Mouse (Mus musculus) E14TG2a.4 (cell line): ENCODE data around the gene Pvr.

Source experiments
- H3K27me3 ChIP-seq: 2 replicates; pipeline ENCODE4 v1.6.1; 2014; ENCODE audit warnings: low read length, control low read depth; ENCODE audit not compliant: insufficient read depth
- H3K36me3 ChIP-seq: 2 replicates; pipeline ENCODE4 v1.6.1; 2014; ENCODE audit warnings: low read length, control low read depth; ENCODE audit not compliant: insufficient read depth
- H3K4me1 ChIP-seq: replicated peaks from 2 replicates; pipeline ENCODE4 v1.6.1; 2014; ENCODE audit warnings: low read depth, low read length, control low read depth
- H3K4me3 ChIP-seq: replicated peaks from 2 replicates; pipeline ENCODE4 v1.5.1; 2014; ENCODE audit warnings: mild to moderate bottlenecking, low read length
- H3K9me3 ChIP-seq: 2 replicates; pipeline ENCODE4 v1.6.1; 2014; ENCODE audit warnings: low read length, control low read depth
- CTCF ChIP-seq: conservative IDR thresholded peaks from 2 replicates; pipeline ENCODE4 v1.5.1; 2014; ENCODE audit warnings: low read length
- NANOG ChIP-seq: IDR thresholded peaks from 2 replicates; pipeline ENCODE4 v1.6.1; 2014; ENCODE audit warnings: borderline replicate concordance, low read length, mixed read lengths
- POU5F1 ChIP-seq: IDR thresholded peaks from 2 replicates; pipeline ENCODE4 v1.6.1; 2014; ENCODE audit warnings: low read length, borderline replicate concordance

Pvr gene

DNA sequence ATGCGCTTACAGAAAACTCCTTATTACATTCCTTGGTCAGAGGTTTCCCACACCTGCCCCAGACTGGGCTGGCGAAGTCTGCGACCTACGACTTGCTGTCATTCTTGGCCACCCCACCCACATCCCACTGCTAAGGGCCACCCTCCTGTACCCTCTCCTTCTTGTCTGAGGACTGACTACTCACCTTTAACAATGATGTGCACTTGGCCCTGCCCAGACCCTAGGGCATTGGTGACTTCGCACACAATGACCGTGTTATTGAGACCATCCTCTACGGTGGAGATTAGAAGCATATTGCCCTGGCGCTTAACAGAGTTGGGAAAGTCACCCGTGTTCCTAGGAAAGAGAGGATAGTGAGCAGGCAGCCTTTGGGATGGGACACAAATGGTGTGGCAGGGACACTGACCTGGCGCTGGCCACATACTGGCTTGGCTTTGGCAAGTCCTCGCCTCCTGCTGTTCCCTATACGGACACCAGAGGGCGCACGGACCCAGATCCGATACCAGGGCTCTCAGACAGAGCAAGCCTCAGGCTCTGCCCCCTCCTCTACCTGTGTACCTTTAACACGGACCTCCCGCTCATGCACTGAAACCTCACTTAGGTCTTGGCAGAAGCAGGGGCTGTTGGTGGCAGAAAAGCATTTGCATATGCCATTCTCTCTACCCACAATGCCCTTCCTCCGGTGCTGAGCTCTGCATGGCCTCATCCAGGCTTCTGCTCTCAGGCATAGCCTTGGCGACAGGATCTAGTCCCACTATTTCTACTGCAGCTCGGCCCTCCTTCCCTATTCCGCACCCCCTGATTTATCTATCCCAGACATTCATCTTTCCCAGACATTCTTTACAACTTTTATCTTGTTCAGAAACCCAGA, 10.3 kb downstream of the Pvr start:
- TF ChIP-seq CTCF: peak; percentile 80
- TF ChIP-seq NANOG: no peak
- TF ChIP-seq POU5F1: no peak
- H3K4me3 ChIP-seq: no peak overlapping the region

DNA sequence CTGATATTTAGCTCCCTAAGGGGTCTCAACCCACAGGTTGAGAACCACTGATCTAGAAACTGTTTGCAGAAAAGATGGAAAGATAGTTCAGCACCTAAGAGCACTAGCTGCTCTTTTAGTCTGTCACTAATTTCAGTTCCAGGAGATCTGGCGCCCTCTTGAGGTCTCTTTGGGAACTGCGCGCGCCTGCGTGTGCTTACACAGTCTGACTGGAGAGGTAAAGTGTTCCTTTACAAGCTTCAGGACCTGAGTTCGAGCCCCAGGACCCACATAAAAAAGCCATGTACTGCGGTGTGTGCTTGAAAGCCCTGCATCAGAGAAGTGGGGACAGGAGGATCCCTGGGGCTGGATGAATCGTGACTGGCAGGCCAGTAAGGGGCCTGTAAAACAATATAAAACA, 31.1 kb downstream of the Pvr start:
- peaks cover 15% of the 10 kb centered on the region for H3K9me3 ChIP-seq
- H3K4me1 ChIP-seq: peaks cover 8% of the 10 kb centered on the region
- H3K27me3 ChIP-seq: peaks cover 5% of the 10 kb centered on the region; the same call in 1 of the 2 replicates
- H3K4me3 ChIP-seq: no peak overlapping the region
- TF ChIP-seq NANOG: no peak
- peak; percentile 87 for TF ChIP-seq CTCF
- H3K36me3 ChIP-seq: no peaks in the 10 kb centered on the region

More for the DNA sequence above, 10.3 kb downstream of the Pvr start:
- peaks cover 14% of the 10 kb centered on the region for H3K9me3 ChIP-seq
- peaks cover 37% of the 10 kb centered on the region for H3K4me1 ChIP-seq
- peaks cover 80% of the 10 kb centered on the region for H3K36me3 ChIP-seq
- H3K27me3 ChIP-seq: no peaks in the 10 kb centered on the region

DNA sequence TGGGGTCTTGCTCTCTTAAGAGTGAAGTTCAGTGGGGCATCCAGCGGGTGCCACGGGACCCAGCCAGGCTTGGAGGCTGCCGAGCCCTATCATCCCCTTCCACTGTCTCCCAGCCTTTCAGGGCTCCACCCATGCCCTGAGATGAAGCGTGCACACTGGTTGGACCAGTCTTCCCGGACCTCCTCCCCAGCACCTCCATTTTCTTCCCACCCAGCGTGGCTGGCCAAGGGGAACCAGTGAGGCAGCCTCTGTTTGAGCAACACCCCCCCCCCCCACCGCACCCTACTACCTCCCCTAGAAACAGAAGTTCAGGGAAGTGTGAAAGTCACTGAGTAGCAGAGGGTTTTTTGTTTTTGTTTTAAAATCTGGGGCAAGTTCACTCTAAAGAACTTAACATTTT, 33.1 kb downstream of the Pvr start, which contains the start of gene Ceacam19:
Gene Ceacam19 (minus strand): TSS at position 117 of the 400 bp plus-strand sequence.
- Histone ChIP-seq H3K4me1 (peaks cover 8% of the 10 kb centered on the region), H3K4me3 (0 out of 2 replicates have a peak within 1 kb of the TSS, but pooled peaks have one; percentile 35), H3K9me3 (peaks cover 5% of the 10 kb centered on the region), H3K36me3 (no peaks in the 10 kb centered on the region), H3K27me3 (peaks cover 5% of the 10 kb centered on the region; the same call in 1 of the 2 replicates)
- TF ChIP-seq NANOG: no peak
- no peak for TF ChIP-seq POU5F1
- no peak for TF ChIP-seq CTCF

- Histone ChIP-seq H3K9me3 (peaks cover 5% of the 10 kb centered on the region), H3K36me3 (no peaks in the 10 kb centered on the region), H3K4me1 (peaks cover 18% of the 10 kb centered on the region), H3K4me3 (no peak overlapping the region), H3K27me3 (0 out of 2 replicates have a peak, but pooled peaks cover 3% of the 10 kb centered on the region)
- TF ChIP-seq CTCF: peak; percentile 32
- no peak for TF ChIP-seq POU5F1
Observed at GRCm38 (mm10) chr7:19880754-19881153, 40.2 kb downstream of the Pvr start.

GRCm38 (mm10) chr7:19876781-19877425, 44.1 kb downstream of the Pvr start:
- no peak overlapping the region for H3K4me3 ChIP-seq
- H3K27me3 ChIP-seq: no peaks in the 10 kb centered on the region
- H3K9me3 ChIP-seq: no peaks in the 10 kb centered on the region
- no peaks in the 10 kb centered on the region for H3K36me3 ChIP-seq
- no peak for TF ChIP-seq POU5F1
- TF ChIP-seq NANOG: no peak
- TF ChIP-seq CTCF: no peak
- H3K4me1 ChIP-seq: peaks cover 31% of the 10 kb centered on the region

GRCm38 (mm10) chr7:19875948-19876682, 44.8 kb downstream of the Pvr start:
- H3K27me3 ChIP-seq: no peaks in the 10 kb centered on the region
- H3K9me3 ChIP-seq: no peaks in the 10 kb centered on the region
- no peak overlapping the region for H3K4me3 ChIP-seq
- TF ChIP-seq CTCF (peak; percentile 94), NANOG (no peak)
- no peaks in the 10 kb centered on the region for H3K36me3 ChIP-seq
- H3K4me1 ChIP-seq: peaks cover 39% of the 10 kb centered on the region

DNA sequence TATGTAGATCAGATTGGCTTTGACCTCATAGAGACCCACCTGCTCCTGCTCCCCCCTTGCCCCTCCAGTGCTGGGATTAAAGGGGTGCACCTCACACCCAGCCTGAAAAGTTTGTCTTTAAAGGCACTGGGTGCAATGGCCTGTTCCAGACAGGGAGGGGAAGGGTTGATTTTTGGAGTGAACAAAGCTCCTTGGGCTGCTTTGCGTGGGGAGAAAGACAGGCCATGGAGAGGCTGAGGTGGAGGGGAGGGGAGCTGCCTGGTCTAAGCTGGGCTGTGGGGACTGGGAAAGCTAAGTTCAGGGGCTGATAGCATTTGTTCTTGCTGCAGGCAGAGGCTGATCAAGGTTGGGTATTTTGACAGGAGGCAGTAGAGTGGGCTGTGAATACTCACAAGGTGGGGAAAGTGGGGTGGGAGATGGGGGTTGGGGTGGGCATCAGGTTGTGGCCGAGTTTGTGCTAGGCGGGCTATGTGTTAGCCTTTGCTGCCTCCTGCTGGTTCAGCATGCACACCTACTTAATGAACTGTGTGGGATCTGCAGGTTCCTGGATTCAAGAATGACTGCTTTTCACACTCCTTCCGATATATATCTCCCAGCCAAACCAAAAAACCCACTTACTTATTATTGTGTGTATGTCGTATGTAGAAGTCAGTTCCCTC, 48.9 kb downstream of the Pvr start:
- H3K4me3 ChIP-seq: no peak overlapping the region
- no peaks in the 10 kb centered on the region for H3K9me3 ChIP-seq
- H3K27me3 ChIP-seq: no peaks in the 10 kb centered on the region
- TF ChIP-seq CTCF (no peak), POU5F1 (no peak)
- H3K4me1 ChIP-seq: peaks cover 41% of the 10 kb centered on the region
- no peaks in the 10 kb centered on the region for H3K36me3 ChIP-seq
